Mouse (Mus musculus) lung, adult 2 months (tissue): ENCODE measurements around the gene Appl2. TPM values are rescaled to one million over a fixed set of nuclear protein-coding genes. Genes with fewer than 3 reads are reported as not detected.
"Not testable (repeated sequence)": the region's sequence is repeated elsewhere in the genome, so short reads cannot be mapped to it uniquely, and the experiment has no call there.

Source experiments
- DNase-seq: peaks from one replicate; pipeline ENCODE4 v3.0.0; 2022
- H3K4me1 ChIP-seq: fragments of 200-500 bp; 2 replicates; pipeline ENCODE4 v1.6.1; 2011; ENCODE audit warnings: low read length; ENCODE audit not compliant: control insufficient read depth, insufficient read depth
- H3K4me3 ChIP-seq: fragments of 200-500 bp; replicated peaks from 2 replicates; pipeline ENCODE3; 2011; ENCODE audit warnings: low read depth, mild to moderate bottlenecking, control low read depth, low read length; ENCODE audit errors: extremely low read depth
- CTCF ChIP-seq: fragments of 200-500 bp; IDR thresholded peaks from 2 replicates; pipeline ENCODE4 v1.5.1; 2011; ENCODE audit warnings: mild to moderate bottlenecking, low read length, control low read depth; ENCODE audit not compliant: insufficient read depth
- POLR2A ChIP-seq: fragments of 200-500 bp; IDR thresholded peaks from 2 replicates; pipeline ENCODE4 v1.6.1; 2011; ENCODE audit warnings: low read depth, mild to moderate bottlenecking, control low read depth, low read length, borderline replicate concordance; ENCODE audit errors: extremely low read depth
- WGBS: fragments of 180-500 bp; shearing (Covaris S2); methylation state at CpG from one replicate; pipeline ENCODE4 v1.1.7; 2018; 5-methylcytosine and 5-hydroxymethylcytosine counted together
- polyA plus RNA-seq: library from polyadenylated mRNA; depleted of rRNA; stranded (reverse); fragments of >200 nt; gene quantifications from 2 replicates; pipeline ENCODE4 v1.2.3, GENCODE M21; 2012; rRNA removed

The Appl2 gene
- 34.8 and 39.1 TPM in 2 replicates for polyA plus RNA-seq

DNA sequence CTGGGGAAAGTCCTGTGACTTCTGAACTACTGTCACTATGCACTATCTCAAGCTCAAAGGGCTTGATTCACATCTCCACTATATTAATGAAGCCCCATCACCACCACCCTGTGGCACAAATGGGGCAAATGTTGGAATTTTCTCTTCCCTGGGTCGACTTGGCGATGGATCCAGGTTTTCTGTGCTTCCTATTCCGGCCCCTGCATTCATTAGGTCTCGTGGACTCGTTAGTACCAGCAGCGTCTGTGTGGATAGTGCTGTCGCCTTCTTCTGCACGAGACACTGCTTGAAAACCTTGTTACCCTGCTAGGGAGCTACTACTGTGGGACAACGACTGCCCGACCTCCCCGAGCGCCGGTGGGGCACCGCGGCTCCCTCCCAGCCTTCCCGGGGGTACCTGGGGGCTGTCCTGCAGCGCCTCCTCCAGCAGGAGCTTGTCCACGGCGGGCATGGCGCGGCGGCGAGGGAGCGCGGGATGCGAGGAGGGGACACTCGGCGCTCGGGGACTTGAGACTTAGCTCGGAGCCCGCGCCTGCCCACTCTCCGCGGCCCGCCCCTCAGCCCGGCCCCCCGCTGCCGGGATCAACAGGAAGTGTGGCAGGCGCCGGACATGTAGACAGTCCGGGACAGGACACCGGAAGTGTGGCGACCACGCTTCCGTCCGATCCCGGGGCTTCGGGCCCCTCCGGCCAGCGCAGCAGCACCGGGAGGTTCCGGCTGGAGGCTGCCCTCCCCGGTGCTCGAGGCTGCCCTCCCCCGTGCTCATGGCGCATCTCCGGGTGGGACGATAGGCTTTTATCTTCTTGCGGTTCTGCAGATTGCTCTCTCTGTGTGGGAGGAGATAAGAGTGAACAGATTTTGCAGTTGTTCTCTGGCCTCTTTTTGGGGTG, at the start of gene Appl2:
Gene Appl2 (minus strand): TSS at position 608 of the 890 bp plus-strand sequence.
- WGBS: under 1% methylated on average over 59 of the region's 59 CpGs
- peaks cover 18% of the 10 kb centered on the region for H3K4me1 ChIP-seq
- H3K4me3 ChIP-seq: peak within 1 kb of the TSS; percentile 90
- TF ChIP-seq POLR2A (peak; percentile 67; the same call in 1 of the 2 replicates), CTCF (no peak)
- DNase-seq: peak; percentile 94

DNA sequence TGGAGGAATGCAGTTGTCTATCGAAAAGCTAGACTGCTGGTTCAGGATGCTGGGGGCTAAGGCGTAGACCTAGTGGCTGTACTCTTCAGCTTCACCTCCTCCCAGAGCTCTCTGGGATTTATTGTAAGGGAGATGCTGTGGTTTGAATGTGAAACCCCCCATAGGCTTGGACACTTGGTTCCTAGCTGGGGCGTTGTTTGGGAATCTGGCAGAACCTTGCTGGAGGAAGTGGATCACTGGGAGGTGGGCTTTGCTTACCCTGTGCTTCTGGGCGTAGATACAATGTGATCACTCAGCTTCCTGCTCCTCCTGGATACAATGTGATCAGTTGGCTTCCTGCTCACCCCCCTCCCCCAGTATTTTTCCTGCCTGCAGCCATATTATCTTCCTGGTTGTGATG, 47.7 kb upstream of the Appl2 start:
- 75% methylated on average over 4 of the region's 4 CpGs for WGBS
- Histone ChIP-seq H3K4me1 (no peaks in the 10 kb centered on the region), H3K4me3 (no peak overlapping the region)
- DNase-seq: no peak
- TF ChIP-seq CTCF (no peak), POLR2A (no peak)

DNA sequence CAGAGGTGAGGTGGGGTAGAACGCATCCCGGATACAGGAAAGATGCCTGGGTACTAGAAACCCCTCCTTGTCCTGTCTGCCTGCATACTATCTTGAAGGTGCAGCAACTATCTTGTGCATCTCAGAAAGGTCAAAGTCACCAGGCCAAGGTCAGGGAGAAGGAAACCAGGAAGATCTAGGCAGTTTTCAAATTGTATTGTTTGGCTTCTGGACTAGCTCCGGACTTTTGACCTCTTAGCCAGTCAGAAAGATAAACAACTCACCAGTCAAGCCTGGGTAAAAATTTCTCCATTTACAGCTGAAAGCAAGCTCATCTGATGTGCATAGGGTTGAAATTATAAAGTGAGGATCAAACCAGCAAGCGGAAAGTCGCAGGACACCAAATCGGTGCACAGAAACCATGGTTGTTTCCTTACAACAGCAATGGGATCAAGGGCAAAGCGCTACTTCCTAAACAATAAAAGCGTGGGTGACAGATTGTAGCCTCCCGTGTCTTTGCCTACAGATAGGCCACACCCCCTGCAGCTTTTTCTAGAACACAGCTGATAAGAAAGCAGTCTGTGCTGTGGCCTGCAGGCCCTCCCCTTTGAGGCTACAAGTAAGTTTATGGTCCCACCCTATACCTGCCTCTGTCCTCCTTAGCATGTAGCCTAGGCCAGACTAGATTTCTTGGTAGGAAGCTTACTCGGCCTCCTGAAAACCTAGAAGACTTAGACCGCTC, 43.8 kb upstream of the Appl2 start:
- no peak for DNase-seq
- 64% methylated on average over 11 of the region's 11 CpGs for WGBS
- TF ChIP-seq CTCF: no peak
- no peak overlapping the region for H3K4me3 ChIP-seq
- no peaks in the 10 kb centered on the region for H3K4me1 ChIP-seq

DNA sequence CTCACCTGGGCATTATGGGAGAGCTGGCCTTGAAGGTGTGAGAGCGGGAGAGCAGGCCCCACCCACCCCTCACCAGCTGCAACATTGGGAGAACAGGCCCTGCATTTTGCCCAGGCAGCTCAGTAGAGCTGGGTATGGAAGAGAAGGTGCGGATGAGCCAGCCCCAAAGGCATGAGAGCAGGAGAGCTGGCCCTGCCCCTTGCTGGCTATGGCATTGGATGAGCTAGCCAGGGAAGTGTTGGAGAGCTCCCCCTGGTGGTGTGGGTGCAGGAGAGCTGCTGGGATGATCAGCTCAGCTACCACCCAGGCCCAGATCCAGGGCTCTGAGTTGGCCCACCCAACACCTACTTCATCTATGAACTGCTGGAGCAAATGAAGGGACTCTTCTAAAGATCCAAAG, 39.7 kb upstream of the Appl2 start:
- DNase-seq: no peak
- 89% methylated on average over 2 of the region's 2 CpGs for WGBS
- TF ChIP-seq CTCF: 0 out of 2 replicates have a peak, but pooled peaks have one; percentile 13
- TF ChIP-seq POLR2A: no peak
- no peak overlapping the region for H3K4me3 ChIP-seq
- no peaks in the 10 kb centered on the region for H3K4me1 ChIP-seq

DNA sequence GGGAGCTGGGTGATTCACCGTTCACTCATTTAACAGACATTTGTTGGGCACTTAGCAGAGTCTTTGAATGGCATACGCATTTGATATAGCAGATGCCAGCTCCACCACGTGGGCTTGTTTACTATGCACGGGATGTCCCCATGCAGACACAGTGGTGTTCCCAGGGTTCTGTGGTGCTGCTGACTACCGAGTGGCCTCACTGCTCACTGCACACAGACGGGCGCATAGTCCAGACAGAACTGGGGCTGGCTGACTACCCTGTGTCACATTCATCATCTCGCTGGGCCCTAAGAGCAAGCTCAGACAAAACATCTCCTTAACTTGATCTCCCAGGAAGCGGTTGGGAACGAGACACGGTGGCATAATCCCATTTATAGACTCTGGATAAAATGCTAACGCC, 32.8 kb upstream of the Appl2 start:
- no peak for DNase-seq
- Histone ChIP-seq H3K4me1 (no peaks in the 10 kb centered on the region), H3K4me3 (no peak overlapping the region)
- no peak for TF ChIP-seq POLR2A
- no peak for TF ChIP-seq CTCF
- 85% methylated on average over 12 of the region's 12 CpGs for WGBS

DNA sequence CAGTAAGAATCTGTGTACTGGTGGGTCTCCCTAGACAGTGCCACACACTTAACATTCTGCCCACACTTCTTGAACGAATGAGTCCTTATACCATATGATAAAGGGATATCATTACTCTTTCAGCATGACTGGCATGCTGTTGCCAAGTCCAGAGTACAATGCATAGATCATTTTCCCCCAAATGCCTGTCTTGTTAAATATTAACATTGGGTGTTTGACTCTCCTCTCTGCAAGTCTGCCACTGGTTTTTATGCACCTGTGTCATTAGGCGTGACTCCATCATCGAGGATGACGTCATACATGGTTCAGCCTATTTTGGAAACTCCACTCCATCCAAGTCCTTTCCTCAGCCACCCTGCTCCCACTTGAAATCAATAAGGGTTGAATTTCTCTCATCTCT, 18.0 kb upstream of the Appl2 start:
- 69% methylated on average over 4 of the region's 4 CpGs for WGBS
- TF ChIP-seq POLR2A: no peak
- TF ChIP-seq CTCF: no peak

DNA sequence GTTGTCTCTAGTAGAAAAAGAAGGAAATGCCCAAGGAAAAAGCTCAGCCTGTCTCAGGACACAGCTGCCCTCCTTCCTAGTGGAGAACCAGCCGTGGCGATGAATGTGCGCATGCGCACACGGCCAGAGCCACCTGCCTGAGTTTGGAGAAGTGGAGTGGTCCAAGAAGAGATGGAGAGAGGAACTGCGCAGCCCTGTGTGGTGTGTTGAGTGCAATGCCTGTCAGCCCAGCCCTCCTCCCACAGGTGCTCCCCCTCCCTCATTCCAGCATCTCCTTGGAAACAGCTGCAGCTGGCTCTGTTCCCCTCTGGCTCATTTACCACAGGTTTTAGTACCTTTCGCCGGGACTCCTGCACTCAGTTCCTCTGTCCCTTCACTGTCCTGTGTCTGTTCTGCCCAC, 13.4 kb upstream of the Appl2 start:
- no peak for DNase-seq
- H3K4me3 ChIP-seq: no peak overlapping the region
- WGBS: 60% methylated on average over 8 of the region's 8 CpGs
- TF ChIP-seq POLR2A (no peak), CTCF (no peak)
- no peaks in the 10 kb centered on the region for H3K4me1 ChIP-seq

More for the DNA sequence above, 18.0 kb upstream of the Appl2 start:
- Histone ChIP-seq H3K4me1 (no peaks in the 10 kb centered on the region), H3K4me3 (no peak overlapping the region)
- DNase-seq: no peak

DNA sequence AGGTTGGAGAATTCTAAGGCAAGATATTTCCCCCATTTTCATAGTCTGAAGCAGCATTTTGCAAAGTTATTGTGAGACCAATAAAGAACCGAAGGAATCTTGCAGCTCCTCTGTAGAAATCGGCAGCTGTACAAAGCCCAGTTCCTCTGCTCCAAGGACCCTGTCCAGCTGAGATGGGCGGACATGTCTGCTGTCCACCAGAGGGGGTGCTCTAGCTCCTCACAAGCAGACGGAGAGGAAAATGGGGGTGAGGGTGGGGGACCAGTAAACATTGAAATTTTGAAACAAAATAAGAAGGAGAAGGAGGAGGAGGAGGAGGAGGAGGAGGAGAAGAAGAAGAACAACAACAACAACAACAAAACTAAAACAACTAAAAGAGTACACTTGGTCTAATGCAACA, 12.1 kb upstream of the Appl2 start:
- 0 out of 2 replicates have a peak, but pooled peaks have one; percentile 15 for TF ChIP-seq CTCF
- no peak for TF ChIP-seq POLR2A
- Histone ChIP-seq H3K4me1 (no peaks in the 10 kb centered on the region), H3K4me3 (no peak overlapping the region)
- 56% methylated on average over 4 of the region's 4 CpGs for WGBS
- no peak for DNase-seq

DNA sequence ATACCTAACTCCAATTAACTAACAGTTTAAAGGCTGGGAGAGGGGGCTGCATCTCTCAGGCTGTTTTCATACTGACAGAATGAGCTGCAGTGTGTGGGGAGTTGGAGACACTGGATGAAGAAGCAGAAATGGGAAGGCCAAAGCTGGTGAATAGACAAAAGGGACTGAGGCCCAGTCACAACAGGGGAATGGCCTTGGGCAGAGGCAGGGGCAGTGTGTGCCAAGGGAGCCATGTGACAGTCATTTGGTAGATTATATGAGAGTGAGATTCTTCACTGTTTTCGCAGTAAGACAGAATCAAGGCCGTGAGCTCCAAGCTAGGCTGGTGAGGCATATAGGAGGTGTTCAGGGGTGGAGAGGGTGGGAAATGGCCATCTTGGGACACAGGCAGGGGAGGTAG, 6.1 kb upstream of the Appl2 start:
- WGBS: 91% methylated on average over 2 of the region's 2 CpGs
- no peak for DNase-seq
- no peak overlapping the region for H3K4me3 ChIP-seq
- no peaks in the 10 kb centered on the region for H3K4me1 ChIP-seq
- TF ChIP-seq POLR2A (no peak), CTCF (no peak)

DNA sequence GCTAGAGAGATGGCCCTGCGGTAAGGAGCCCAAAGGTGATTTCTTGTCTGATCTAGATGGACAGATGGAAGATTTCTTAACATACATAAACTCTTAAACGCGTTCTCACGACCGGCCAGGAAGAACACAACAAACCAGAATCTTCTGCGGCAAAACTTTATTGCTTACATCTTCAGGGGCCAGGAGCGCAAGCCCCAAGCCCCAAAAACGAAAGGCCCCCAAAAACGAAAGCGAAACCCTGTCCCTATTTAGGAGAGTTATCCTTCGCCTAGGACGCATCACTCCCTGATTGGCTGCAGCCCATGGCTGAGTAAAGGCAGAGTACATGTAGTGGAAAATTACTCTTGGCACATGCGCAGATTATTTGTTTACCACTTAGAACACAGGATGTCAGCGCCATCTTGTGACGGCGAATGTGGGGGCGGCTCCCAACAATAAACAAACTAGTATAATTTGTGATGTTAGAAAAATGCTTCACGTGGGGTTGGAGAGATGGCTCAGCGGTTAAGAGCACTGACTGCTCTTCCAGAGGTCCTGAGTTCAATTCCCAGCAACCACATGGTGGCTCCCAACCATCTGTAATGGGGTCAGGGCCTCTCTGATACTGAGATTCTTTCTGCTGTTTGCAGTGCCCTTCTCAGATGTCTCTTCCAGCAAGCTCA, 3.8 kb upstream of the Appl2 start:
- not testable (repeated sequence) for H3K4me3 ChIP-seq, H3K4me1 ChIP-seq, DNase-seq
- WGBS: 80% methylated on average over 19 of the region's 19 CpGs
